Mouse (Mus musculus) yolk sac, embryonic 10.5 days (tissue): ENCODE results near the gene Phykpl.

Experiments
- DNase-seq: peaks from one replicate; pipeline ENCODE4 v3.0.0-alpha.2; 2017; ENCODE audit warnings: low spot score

Gene Phykpl

GRCm38 (mm10) chr11:51584431-51585248 is at the start of gene Phykpl:
TSS of gene Phykpl (plus strand) at chr11:51584757.
- DNase-seq = peak; percentile 99

DNA sequence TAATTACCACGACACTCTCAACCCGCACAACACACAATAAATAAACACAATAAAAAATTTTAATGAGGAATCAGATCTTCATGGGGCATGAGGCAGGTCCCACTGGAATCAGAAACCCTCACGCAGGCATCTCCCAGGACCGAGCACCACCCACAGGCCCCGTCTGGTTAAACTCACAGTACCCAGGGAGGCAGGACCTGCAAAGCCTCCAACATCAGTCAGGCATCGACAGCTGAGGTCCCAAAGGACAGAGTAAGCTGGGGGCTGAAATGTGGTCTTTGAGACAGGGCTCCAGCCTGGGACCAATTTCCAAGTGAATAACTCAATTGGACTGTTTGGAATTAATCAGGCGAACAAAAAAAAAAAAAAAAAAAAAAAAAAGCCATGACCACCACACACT is 46.2 kb upstream of the Phykpl start:
- no peak for DNase-seq

DNA sequence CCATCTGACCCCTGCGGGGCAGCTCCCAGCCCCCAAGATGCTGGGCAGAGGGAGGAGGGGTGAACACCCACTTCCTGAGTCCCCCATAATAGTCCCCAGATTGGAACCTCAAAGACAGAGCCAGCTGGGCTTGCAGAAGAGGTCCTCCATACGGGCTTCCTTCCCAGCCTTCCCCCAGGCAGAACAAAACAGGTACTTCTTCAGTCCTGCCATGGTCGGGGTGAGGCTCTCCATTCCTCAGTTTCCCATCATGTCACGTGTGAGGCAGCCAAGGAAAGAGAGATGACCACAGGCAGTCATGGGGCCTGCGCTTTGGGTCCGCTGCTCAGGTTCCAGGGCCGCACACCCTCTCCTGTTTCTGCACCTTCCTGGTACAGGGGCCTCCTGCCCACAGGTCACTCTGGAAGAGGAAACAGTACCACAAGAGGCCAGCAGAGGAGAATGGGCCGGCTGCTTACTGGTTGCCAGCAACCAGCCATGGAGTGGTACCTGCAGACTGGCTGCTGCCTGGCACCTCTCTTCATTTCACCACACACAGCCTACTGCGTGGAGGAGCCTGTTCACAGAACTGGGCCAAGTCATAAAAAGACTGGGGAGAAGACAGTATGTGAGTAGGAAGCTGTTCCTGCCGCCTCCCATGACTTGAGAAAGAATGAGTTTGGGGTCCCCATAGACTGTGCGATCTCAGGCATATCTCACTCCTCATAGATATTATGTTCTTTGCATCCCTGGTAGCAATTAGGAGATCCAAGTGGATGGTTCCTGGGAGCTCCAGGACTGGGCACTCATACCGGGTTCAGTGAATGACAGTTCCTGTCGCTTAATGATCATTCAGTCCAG is 45.4 kb upstream of the Phykpl start:
- no peak for DNase-seq

GRCm38 (mm10) chr11:51539759-51540282 is 44.7 kb upstream of the Phykpl start:
- peak; percentile 88 for DNase-seq

DNA sequence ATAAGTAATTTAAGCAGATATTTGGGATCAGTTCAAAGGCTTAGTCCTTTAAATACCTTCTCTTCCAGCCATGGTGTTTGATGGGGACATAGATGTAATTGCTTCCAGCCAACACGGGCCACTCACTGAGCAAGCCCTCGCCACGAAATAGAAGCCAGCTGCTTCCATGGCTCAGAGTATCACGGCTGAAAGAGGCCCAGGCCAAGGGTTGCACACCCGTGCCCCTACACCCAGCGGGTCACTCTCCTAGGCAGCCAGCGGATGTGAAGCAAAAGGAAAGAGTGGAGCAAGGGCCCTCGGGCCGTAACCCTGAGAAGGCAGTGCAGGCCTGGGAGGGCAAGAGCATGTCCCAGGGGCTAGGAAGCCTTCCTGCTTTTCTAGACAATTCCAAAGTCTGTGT is 42.1 kb upstream of the Phykpl start:
- no peak for DNase-seq

GRCm38 (mm10) chr11:51543487-51544050 is 41.0 kb upstream of the Phykpl start:
- peak; percentile 33 for DNase-seq

DNA sequence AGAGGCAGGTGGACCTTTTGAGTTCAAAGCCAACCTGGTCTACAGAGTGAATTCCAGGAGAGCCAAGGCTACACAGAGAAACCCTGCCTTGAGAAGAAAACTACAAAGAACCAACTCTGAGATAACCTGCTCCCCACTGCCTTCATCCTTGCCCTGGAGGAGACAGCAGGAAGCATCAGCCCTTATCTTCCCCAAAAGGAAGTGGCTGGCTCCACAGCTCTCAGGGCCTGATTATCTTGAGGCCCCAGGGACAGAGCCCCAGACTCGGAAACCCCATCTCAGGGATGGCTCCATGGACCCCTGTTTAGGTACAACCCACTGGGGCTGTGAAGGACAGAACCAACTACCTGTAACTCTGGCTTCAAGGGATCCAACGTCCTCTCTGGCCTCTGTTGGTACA is 40.1 kb upstream of the Phykpl start:
- no peak for DNase-seq

DNA sequence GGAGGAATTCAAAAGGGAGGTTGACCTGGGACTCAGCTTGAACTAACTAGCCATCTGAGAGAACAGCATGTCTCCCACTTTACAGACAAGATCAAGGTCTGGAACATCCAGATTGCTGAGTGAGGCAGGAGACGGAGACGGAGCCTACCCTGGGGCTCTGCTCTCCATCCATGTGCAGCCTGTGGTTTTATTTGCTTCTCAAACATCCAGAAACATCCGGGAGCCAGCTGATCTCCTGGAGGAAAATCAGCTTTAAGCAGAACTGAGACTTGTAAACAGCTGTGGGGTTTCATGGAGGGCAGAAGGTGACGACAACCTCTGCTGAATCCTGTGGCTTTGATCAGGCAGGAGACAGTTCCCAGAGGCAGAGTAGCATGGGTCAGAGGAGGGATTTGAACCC is 38.7 kb upstream of the Phykpl start:
- DNase-seq = no peak

- no peak for DNase-seq
Observed at GRCm38 (mm10) chr11:51551253-51551652, 33.3 kb upstream of the Phykpl start.

- no peak for DNase-seq
Observed at GRCm38 (mm10) chr11:51552091-51552490, 32.5 kb upstream of the Phykpl start.

- no peak for DNase-seq
Observed at GRCm38 (mm10) chr11:51554590-51554989, 30.0 kb upstream of the Phykpl start.

DNA sequence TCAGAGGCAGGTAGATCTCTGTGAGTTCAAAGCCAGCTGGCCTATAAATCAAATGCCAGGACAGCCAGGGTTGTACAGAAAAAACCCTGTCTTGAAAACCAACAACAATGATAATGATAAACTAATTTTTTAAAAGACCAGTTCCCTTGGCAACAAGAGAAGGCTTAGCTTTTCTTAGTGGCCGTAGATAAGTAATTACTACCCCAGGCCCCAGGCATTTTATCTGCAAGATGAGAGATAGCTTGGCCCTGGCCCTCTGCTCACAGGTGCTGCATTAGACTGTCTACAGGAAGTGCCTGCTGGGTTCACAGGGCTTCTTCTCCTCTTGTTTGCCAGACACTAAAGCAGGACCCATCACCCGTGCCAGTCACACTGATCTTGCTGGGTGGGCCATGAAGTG is 29.5 kb upstream of the Phykpl start:
- no peak for DNase-seq

GRCm38 (mm10) chr11:51563276-51563675 is 21.3 kb upstream of the Phykpl start:
- DNase-seq = no peak

DNA sequence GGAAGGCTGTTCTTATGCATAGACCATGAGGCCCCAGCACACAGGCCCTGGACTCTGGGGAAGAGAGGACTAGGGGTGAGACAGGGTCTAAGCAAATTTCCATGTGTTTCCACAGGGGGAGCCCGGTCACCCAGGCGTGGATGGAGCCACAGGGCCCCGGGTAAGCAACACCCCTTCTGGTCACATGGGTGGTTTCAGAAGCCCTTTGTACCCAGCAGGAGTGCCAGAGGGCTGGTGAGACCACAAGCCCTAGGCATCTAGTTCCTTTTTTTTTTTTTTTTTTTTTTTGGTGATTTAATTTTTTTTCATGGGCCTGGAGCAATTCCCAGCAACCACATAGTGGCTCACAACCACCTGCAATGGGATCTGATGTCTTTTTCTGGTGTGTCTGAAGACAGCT is 19.5 kb upstream of the Phykpl start:
- no peak for DNase-seq

GRCm38 (mm10) chr11:51565951-51566350 is 18.6 kb upstream of the Phykpl start:
- DNase-seq = no peak

DNA sequence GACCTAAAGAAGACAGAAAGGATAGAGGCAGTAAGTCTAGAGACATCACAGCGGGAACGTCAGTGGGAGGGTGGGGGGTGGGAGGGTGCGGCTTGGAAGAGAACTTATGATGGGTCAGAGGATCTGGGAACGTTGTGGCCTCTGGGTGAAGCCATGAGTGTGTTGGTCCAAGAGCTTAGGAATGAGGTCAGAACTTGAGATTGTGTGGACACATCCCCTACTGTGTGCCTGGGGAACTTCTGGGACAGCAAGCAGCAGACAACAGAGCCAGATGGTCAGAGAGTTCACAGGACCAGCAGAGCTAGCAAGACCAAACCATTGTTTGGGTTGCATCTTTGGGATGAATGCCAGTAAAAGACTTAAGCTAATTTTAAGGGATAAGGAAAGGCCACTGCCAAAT is 15.8 kb upstream of the Phykpl start:
- no peak for DNase-seq

- no peak for DNase-seq
Observed at GRCm38 (mm10) chr11:51576454-51576853, 8.1 kb upstream of the Phykpl start.

GRCm38 (mm10) chr11:51577587-51577986 is 7.0 kb upstream of the Phykpl start:
- DNase-seq = no peak

GRCm38 (mm10) chr11:51579024-51579423 is 5.5 kb upstream of the Phykpl start:
- no peak for DNase-seq

- DNase-seq = peak; percentile 72
Observed at GRCm38 (mm10) chr11:51582713-51583112, 1.8 kb upstream of the Phykpl start.

GRCm38 (mm10) chr11:51584057-51584430 is 513 bp upstream of the Phykpl start:
- no peak for DNase-seq

DNA sequence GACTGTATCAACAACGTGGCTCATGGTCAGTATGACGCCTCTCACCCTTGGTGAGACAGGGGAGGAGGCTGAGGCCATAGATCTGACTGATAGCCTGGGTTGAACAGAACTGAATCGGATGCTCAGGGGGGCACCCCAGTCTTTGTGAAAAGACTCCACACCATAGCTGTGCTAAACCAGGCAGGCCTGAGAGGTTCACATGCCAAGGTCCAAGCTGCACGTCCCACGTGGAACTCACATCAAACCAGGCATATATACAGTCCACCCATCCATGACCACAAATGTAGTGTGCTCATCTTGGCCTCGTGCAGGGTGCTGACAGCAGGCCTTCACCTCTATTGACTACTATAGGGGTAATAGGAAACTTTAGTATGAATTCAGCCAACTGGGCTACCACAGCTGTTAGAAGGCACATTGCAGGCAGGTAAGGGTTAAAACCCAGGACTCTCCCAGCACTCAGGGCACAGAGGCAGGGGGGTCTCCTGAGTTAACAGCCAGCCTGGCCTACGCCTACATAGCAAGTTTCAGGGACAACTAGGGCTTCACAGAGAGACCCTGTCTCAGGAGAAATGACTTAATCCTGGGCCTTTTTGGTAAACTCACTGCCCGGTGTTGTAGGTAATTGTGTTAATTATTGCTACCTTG is 1.2 kb downstream of the Phykpl start:
- DNase-seq = no peak
